Mouse (Mus musculus): ENCODE measurements around the gene Ccdc38.

The Ccdc38 gene

GRCm38 (mm10) chr10:93608051-93608450 lies 67.6 kb downstream of the Ccdc38 start:
- peak; percentile 80 for DNase-seq (ENCODE audit: low read depth, low spot score)

GRCm38 (mm10) chr10:93609236-93609635 lies 68.8 kb downstream of the Ccdc38 start:
- DNase-seq (ENCODE audit: low read depth, low spot score), result peak; percentile 64

- no peak for DNase-seq (ENCODE audit: low read depth, low spot score)
These were observed 70.5 kb downstream of the Ccdc38 start for GRCm38 (mm10) chr10:93610896-93611295.

GRCm38 (mm10) chr10:93611419-93612007 lies 71.1 kb downstream of the Ccdc38 start:
- DNase-seq (ENCODE audit: low read depth, low spot score), result no peak

GRCm38 (mm10) chr10:93614850-93615249 lies 74.4 kb downstream of the Ccdc38 start:
- DNase-seq (ENCODE audit: low read depth, low spot score), result no peak

GRCm38 (mm10) chr10:93620438-93621179 lies 80.2 kb downstream of the Ccdc38 start:
- peak; percentile 62 for DNase-seq (ENCODE audit: low read depth, low spot score)

- no peak for DNase-seq (ENCODE audit: low read depth, low spot score)
These were observed 83.3 kb downstream of the Ccdc38 start for GRCm38 (mm10) chr10:93623725-93624124.

- no peak for DNase-seq (ENCODE audit: low read depth, low spot score)
These were observed 83.7 kb downstream of the Ccdc38 start for GRCm38 (mm10) chr10:93624151-93624550.

- no peak for DNase-seq (ENCODE audit: low read depth, low spot score)
These were observed 89.9 kb downstream of the Ccdc38 start for GRCm38 (mm10) chr10:93630310-93630709.

GRCm38 (mm10) chr10:93632086-93632485 lies 91.7 kb downstream of the Ccdc38 start:
- DNase-seq (ENCODE audit: low read depth, low spot score), result no peak

- no peak for DNase-seq (ENCODE audit: low read depth, low spot score)
These were observed 93.1 kb downstream of the Ccdc38 start for GRCm38 (mm10) chr10:93633563-93633962.

Data from R1 (cell line).